Mouse (Mus musculus): ENCODE results near the gene Sirt6. TPM values are rescaled to one million over a fixed set of nuclear protein-coding genes. Genes with fewer than 3 reads are reported as not detected.

Gene Sirt6
- total and polyA plus RNA-seq, 2 experiments from 2014 or later, result 16.2 to 24.7 TPM

- 88% methylated on average over 4 of the region's 4 CpGs for WGBS
- Histone ChIP-seq H3K9ac (replicated peaks; ENCODE audit: low read depth, low read length) (no peak overlapping the region), H3K4me2 (ENCODE audit: low read depth, low read length) (no peak overlapping the region), H3K27me3 (ENCODE audit: control insufficient read depth, insufficient read depth, low read length) (no peaks in the 10 kb centered on the region), H3K27ac (ENCODE audit: low read depth) (no peak overlapping the region), H3K4me3 (ENCODE audit: low read depth, low read length) (no peak overlapping the region), H3K4me1 (ENCODE audit: control insufficient read depth, insufficient read depth) (peaks cover 20% of the 10 kb centered on the region), H3K9me3 (replicated peaks; ENCODE audit: control insufficient read depth, low read length) (no peaks in the 10 kb centered on the region), H3K36me3 (replicated peaks; ENCODE audit: control insufficient read depth, insufficient read depth, low read length) (no peaks in the 10 kb centered on the region)
- TF ChIP-seq CTCF (IDR thresholded peaks at IDR 0.05; ENCODE audit: low read depth), result no peak
- no peak for TF ChIP-seq EP300 (IDR thresholded peaks at IDR 0.05; ENCODE audit: low read depth)
- no peak for DNase-seq (ENCODE audit: low spot score)
- ATAC-seq (ENCODE audit: insufficient read depth, low read depth), result no peak
These were observed 17.8 kb upstream of the Sirt6 start for GRCm38 (mm10) chr10:81645391-81645790.

DNA sequence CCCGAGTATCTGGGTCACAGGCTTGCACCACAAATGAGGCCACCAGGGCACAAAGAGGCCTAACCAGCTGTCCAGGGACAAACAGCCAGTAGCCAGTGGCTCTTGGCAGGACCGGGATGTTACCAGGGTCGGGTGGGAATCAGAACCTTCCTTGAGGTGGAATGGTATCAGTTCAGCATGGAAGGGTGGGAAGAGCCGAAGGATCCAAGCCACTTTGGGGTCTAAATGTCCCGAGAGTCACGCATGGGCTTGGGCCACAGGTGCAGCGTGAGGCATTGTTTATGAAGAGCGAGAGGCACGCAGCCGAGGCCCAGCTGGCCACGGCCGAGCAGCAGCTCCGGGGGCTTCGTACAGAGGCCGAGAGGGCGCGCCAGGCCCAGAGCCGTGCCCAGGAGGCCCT lies 17.1 kb upstream of the Sirt6 start:
- Histone ChIP-seq H3K27me3 (ENCODE audit: control insufficient read depth, insufficient read depth, low read length) (no peaks in the 10 kb centered on the region), H3K36me3 (replicated peaks; ENCODE audit: control insufficient read depth, insufficient read depth, low read length) (no peaks in the 10 kb centered on the region), H3K4me3 (ENCODE audit: low read depth, low read length) (no peak overlapping the region), H3K4me1 (ENCODE audit: control insufficient read depth, insufficient read depth) (peaks cover 14% of the 10 kb centered on the region), H3K9me3 (replicated peaks; ENCODE audit: control insufficient read depth, low read length) (no peaks in the 10 kb centered on the region), H3K27ac (ENCODE audit: low read depth) (no peak overlapping the region), H3K4me2 (ENCODE audit: low read depth, low read length) (no peak overlapping the region), H3K9ac (replicated peaks; ENCODE audit: low read depth, low read length) (no peak overlapping the region)
- DNase-seq (ENCODE audit: low spot score) (no peak), ATAC-seq (ENCODE audit: insufficient read depth, low read depth) (no peak)
- WGBS, result 90% methylated on average over 18 of the region's 18 CpGs
- TF ChIP-seq EP300 (IDR thresholded peaks at IDR 0.05; ENCODE audit: low read depth) (no peak), CTCF (IDR thresholded peaks at IDR 0.05; ENCODE audit: low read depth) (no peak)

DNA sequence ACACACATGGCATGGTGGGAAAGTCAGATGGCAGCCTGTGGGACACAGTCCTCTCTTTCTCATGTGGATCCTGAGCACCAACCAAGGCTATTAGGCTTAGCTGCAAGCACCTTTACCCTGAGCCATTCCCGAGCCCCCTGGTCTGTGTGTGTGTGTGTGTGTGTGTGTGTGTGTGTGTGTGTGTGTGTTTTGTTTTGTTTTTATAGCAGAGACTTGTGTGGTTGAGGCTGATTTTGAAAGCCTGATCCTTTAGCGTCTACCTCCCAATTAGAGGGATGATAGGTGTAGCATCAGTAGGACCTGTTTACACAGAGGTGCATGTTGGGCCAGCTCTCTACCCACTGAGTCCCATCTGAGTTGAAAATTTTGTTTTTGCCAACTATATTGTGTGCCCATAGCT lies 16.6 kb upstream of the Sirt6 start:
- no peaks in the 10 kb centered on the region for H3K9me3 ChIP-seq (replicated peaks; ENCODE audit: control insufficient read depth, low read length)
- H3K27me3 ChIP-seq (ENCODE audit: control insufficient read depth, insufficient read depth, low read length), result no peaks in the 10 kb centered on the region
- H3K4me1 ChIP-seq (ENCODE audit: control insufficient read depth, insufficient read depth), result peaks cover 14% of the 10 kb centered on the region
- peak overlapping the region; percentile 81 for H3K4me2 ChIP-seq (ENCODE audit: low read depth, low read length)
- TF ChIP-seq EP300 (IDR thresholded peaks at IDR 0.05; ENCODE audit: low read depth) (no peak), CTCF (IDR thresholded peaks at IDR 0.05; ENCODE audit: low read depth) (no peak)
- peak overlapping the region; percentile 80 for H3K9ac ChIP-seq (replicated peaks; ENCODE audit: low read depth, low read length)
- ATAC-seq (ENCODE audit: insufficient read depth, low read depth) (no peak), DNase-seq (ENCODE audit: low spot score) (no peak)
- peak overlapping the region; percentile 70 for H3K4me3 ChIP-seq (ENCODE audit: low read depth, low read length)
- 49% methylated on average over 2 of the region's 2 CpGs for WGBS
- H3K27ac ChIP-seq (ENCODE audit: low read depth), result peak overlapping the region; percentile 91
- no peaks in the 10 kb centered on the region for H3K36me3 ChIP-seq (replicated peaks; ENCODE audit: control insufficient read depth, insufficient read depth, low read length)

GRCm38 (mm10) chr10:81643449-81644055 lies 16.0 kb upstream of the Sirt6 start:
- no peaks in the 10 kb centered on the region for H3K9me3 ChIP-seq (replicated peaks; ENCODE audit: control insufficient read depth, low read length)
- H3K4me1 ChIP-seq (ENCODE audit: control insufficient read depth, insufficient read depth), result peaks cover 14% of the 10 kb centered on the region
- H3K9ac ChIP-seq (replicated peaks; ENCODE audit: low read depth, low read length), result peak overlapping the region; percentile 80
- H3K4me2 ChIP-seq (ENCODE audit: low read depth, low read length), result peak overlapping the region; percentile 81
- peak overlapping the region; percentile 91 for H3K27ac ChIP-seq (ENCODE audit: low read depth)
- DNase-seq (ENCODE audit: low spot score), result peak; percentile 86
- H3K36me3 ChIP-seq (replicated peaks; ENCODE audit: control insufficient read depth, insufficient read depth, low read length), result no peaks in the 10 kb centered on the region
- TF ChIP-seq CTCF (IDR thresholded peaks at IDR 0.05; ENCODE audit: low read depth) (peak; percentile 17; the same call in 1 of the 2 replicates), EP300 (IDR thresholded peaks at IDR 0.05; ENCODE audit: low read depth) (0 out of 2 replicates have a peak, but pooled peaks have one; percentile 47)
- no peaks in the 10 kb centered on the region for H3K27me3 ChIP-seq (ENCODE audit: control insufficient read depth, insufficient read depth, low read length)
- WGBS, result 1% methylated on average over 69 of the region's 75 CpGs
- H3K4me3 ChIP-seq (ENCODE audit: low read depth, low read length), result peak overlapping the region; percentile 70
- ATAC-seq (ENCODE audit: insufficient read depth, low read depth), result peak; percentile 85

DNA sequence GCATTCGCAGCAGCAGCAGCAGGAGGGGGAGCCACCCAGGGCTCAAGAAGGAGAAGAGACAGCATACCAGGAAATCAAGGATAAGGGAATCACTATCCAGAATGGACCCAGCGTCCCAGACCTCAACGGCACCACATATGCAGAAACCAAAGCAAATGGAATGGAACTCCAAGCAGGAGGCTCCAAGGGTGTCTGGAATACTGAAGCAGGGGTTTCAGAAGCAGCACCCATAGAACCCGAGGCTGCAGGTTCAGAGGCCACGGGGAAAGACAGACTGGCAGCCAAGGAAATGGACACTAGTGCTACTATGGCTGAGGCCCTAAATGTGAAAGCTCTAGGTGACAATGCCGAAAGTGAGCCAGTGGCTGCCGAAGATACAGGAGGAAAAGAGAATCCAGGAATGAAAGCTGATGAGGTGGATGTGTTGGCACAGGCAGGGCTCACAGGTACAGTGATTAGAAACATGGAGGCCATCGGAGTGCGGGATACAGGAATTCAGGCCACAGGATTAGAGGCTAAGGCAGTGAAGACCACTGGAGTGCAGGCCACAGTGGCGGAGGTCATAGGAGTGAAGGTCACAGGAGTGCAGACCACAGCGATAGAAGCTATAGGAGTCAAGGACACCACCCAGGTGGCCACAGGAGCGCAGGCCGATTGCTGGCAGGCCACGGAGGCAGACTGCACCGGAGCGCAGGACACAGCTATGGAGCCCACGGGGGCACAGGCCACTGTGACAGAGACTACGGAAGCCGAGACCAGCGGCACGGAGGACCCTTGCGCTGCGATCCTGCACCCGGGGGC lies 15.3 kb upstream of the Sirt6 start:
- ATAC-seq (ENCODE audit: insufficient read depth, low read depth) (peak; percentile 40), DNase-seq (ENCODE audit: low spot score) (peak; percentile 30)
- no peaks in the 10 kb centered on the region for H3K9me3 ChIP-seq (replicated peaks; ENCODE audit: control insufficient read depth, low read length)
- H3K27me3 ChIP-seq (ENCODE audit: control insufficient read depth, insufficient read depth, low read length), result no peaks in the 10 kb centered on the region
- peak overlapping the region; percentile 91 for H3K27ac ChIP-seq (ENCODE audit: low read depth)
- H3K36me3 ChIP-seq (replicated peaks; ENCODE audit: control insufficient read depth, insufficient read depth, low read length), result no peaks in the 10 kb centered on the region
- 18% methylated on average over 24 of the region's 24 CpGs for WGBS
- peak overlapping the region; percentile 80 for H3K9ac ChIP-seq (replicated peaks; ENCODE audit: low read depth, low read length)
- H3K4me2 ChIP-seq (ENCODE audit: low read depth, low read length), result peak overlapping the region; percentile 81
- peak overlapping the region; percentile 70 for H3K4me3 ChIP-seq (ENCODE audit: low read depth, low read length)
- H3K4me1 ChIP-seq (ENCODE audit: control insufficient read depth, insufficient read depth), result peaks cover 14% of the 10 kb centered on the region
- TF ChIP-seq EP300 (IDR thresholded peaks at IDR 0.05; ENCODE audit: low read depth) (no peak), CTCF (IDR thresholded peaks at IDR 0.05; ENCODE audit: low read depth) (no peak)

Data from heart, postnatal 0 days (tissue).